Mouse (Mus musculus): Measurements from ENCODE around the gene Gucd1. TPM values are rescaled to one million over a fixed set of nuclear protein-coding genes. Genes with fewer than 3 reads are reported as not detected.
"Not testable (repeated sequence)": the region's sequence is repeated elsewhere in the genome, so short reads cannot be mapped to it uniquely, and the experiment has no call there.

Gene Gucd1
- polyA plus RNA-seq, 1 experiment: 18.1 TPM

DNA sequence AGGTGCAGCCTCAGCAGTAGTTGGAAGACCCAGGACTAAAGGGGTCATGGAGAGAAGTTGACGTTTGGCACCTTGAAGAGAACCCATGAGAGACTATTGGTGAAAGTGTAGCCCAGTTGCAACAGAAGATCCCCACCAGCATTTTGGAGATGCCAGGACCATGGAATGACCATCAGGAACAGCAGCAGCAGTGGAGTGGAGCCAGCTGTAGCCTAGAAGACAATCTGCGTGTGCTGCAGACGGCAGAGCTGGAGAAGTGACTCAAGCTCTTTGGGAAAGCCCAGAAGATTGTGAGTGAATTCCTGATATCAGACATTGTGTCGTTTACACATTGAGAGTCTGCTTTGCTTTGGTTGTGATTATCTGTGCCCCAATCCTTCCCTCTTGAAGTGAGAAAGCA is 36.1 kb downstream of the Gucd1 start:
- no peaks in the 10 kb centered on the region for H3K4me1 ChIP-seq (ENCODE audit: control insufficient read depth, insufficient read depth, low read length)

DNA sequence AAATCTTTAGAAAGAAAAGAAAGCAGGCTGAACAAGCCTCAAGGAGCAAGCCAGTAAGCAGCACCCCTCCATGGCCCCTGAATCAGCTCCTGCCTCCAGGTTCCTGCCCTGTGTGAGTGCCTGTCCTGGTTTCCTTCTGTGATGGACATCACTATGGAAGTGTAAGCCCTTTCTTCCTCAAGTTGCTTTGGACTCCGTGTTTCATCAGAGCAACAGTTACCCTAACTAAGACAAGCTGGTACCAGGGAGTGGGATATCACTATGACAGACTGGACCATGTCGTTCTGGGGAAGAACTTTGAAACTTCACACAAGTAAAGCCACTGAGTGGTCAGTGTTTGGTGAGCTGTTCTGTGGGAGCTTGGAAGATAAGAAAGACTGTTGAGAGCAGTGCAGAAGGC is 37.8 kb downstream of the Gucd1 start:
- no peak overlapping the region for H3K27ac ChIP-seq (ENCODE audit: insufficient read depth, low read length)
- TF ChIP-seq CTCF (IDR thresholded peaks at IDR 0.05; ENCODE audit: borderline replicate concordance, insufficient read depth, low read length): no peak
- TF ChIP-seq POLR2A (IDR thresholded peaks at IDR 0.05; ENCODE audit: low read depth, low read length): no peak
- no peaks in the 10 kb centered on the region for H3K4me1 ChIP-seq (ENCODE audit: control insufficient read depth, insufficient read depth, low read length)
- no peak overlapping the region for H3K4me3 ChIP-seq (ENCODE audit: insufficient read depth, low read length)

More for the DNA sequence above, 36.1 kb downstream of the Gucd1 start:
- Histone ChIP-seq H3K27ac (ENCODE audit: insufficient read depth, low read length) (no peak overlapping the region), H3K4me3 (ENCODE audit: insufficient read depth, low read length) (no peak overlapping the region)
- TF ChIP-seq POLR2A (IDR thresholded peaks at IDR 0.05; ENCODE audit: low read depth, low read length) (no peak), CTCF (IDR thresholded peaks at IDR 0.05; ENCODE audit: borderline replicate concordance, insufficient read depth, low read length) (no peak)

DNA sequence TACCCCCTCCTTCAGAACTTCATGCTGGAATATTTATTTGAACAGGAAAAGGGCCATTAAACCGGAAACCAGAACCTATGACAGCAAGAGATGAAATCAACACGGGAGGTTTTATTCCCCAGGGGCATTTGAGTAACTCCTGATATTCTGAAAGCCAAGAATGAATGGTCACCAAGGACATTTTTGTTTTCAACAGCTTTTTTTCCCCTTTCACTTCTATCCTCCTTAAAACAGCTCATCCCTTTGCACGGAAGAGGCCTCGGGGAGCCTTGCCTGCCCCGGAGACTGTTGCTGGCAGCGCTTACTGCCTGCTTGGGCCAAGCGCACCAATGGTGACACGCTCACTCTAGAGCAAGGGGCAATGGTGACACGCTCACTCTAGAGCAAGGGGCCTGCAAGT is 40.7 kb downstream of the Gucd1 start:
- Histone ChIP-seq H3K4me3 (ENCODE audit: insufficient read depth, low read length) (no peak overlapping the region), H3K4me1 (ENCODE audit: control insufficient read depth, insufficient read depth, low read length) (no peaks in the 10 kb centered on the region), H3K27ac (ENCODE audit: insufficient read depth, low read length) (no peak overlapping the region)
- TF ChIP-seq CTCF (IDR thresholded peaks at IDR 0.05; ENCODE audit: borderline replicate concordance, insufficient read depth, low read length) (no peak), POLR2A (IDR thresholded peaks at IDR 0.05; ENCODE audit: low read depth, low read length) (no peak)

GRCm38 (mm10) chr10:75475139-75475850 is 42.5 kb downstream of the Gucd1 start:
- H3K27ac ChIP-seq (ENCODE audit: insufficient read depth, low read length); H3K4me1 ChIP-seq (ENCODE audit: control insufficient read depth, insufficient read depth, low read length); H3K4me3 ChIP-seq (ENCODE audit: insufficient read depth, low read length): not testable (repeated sequence)

DNA sequence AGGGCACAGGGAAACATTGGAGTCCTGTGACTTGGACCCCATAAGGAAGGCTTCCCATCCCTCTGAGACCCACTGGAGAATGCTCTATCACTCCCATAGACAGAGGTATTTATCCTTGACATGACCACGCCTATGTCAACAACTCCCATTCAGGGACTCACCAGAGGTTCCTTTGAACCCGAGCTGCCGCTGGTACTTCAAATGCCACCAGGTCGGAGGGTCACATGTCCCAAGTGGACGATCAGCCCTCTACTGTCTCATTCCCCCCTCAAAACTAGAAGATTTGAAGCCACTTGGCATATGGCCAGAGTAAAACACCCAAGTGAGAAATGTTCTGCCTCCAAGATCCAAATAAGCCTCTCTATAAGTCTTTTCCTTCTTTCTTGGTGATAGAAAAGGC is 43.2 kb downstream of the Gucd1 start:
- H3K4me3 ChIP-seq (ENCODE audit: insufficient read depth, low read length): no peak overlapping the region
- H3K4me1 ChIP-seq (ENCODE audit: control insufficient read depth, insufficient read depth, low read length): no peaks in the 10 kb centered on the region
- H3K27ac ChIP-seq (ENCODE audit: insufficient read depth, low read length): no peak overlapping the region
- TF ChIP-seq POLR2A (IDR thresholded peaks at IDR 0.05; ENCODE audit: low read depth, low read length) (no peak), CTCF (IDR thresholded peaks at IDR 0.05; ENCODE audit: borderline replicate concordance, insufficient read depth, low read length) (no peak)

- TF ChIP-seq CTCF (IDR thresholded peaks at IDR 0.05; ENCODE audit: borderline replicate concordance, insufficient read depth, low read length): no peak
- TF ChIP-seq POLR2A (IDR thresholded peaks at IDR 0.05; ENCODE audit: low read depth, low read length): no peak
- no peaks in the 10 kb centered on the region for H3K4me1 ChIP-seq (ENCODE audit: control insufficient read depth, insufficient read depth, low read length)
- H3K27ac ChIP-seq (ENCODE audit: insufficient read depth, low read length): no peak overlapping the region
- no peak overlapping the region for H3K4me3 ChIP-seq (ENCODE audit: insufficient read depth, low read length)
These were observed 44.4 kb downstream of the Gucd1 start for GRCm38 (mm10) chr10:75473411-75473810.

GRCm38 (mm10) chr10:75465781-75466550 is 51.8 kb downstream of the Gucd1 start:
- TF ChIP-seq POLR2A (IDR thresholded peaks at IDR 0.05; ENCODE audit: low read depth, low read length) (no peak), CTCF (IDR thresholded peaks at IDR 0.05; ENCODE audit: borderline replicate concordance, insufficient read depth, low read length) (no peak)
- peaks cover 7% of the 10 kb centered on the region for H3K4me1 ChIP-seq (ENCODE audit: control insufficient read depth, insufficient read depth, low read length)
- no peak overlapping the region for H3K4me3 ChIP-seq (ENCODE audit: insufficient read depth, low read length)
- peak overlapping the region; percentile 39 for H3K27ac ChIP-seq (ENCODE audit: insufficient read depth, low read length)

- H3K4me1 ChIP-seq (ENCODE audit: control insufficient read depth, insufficient read depth, low read length): peaks cover 7% of the 10 kb centered on the region
- no peak overlapping the region for H3K27ac ChIP-seq (ENCODE audit: insufficient read depth, low read length)
- H3K4me3 ChIP-seq (ENCODE audit: insufficient read depth, low read length): no peak overlapping the region
- TF ChIP-seq CTCF (IDR thresholded peaks at IDR 0.05; ENCODE audit: borderline replicate concordance, insufficient read depth, low read length): no peak
- no peak for TF ChIP-seq POLR2A (IDR thresholded peaks at IDR 0.05; ENCODE audit: low read depth, low read length)
These were observed 55.0 kb downstream of the Gucd1 start for GRCm38 (mm10) chr10:75462728-75463127.

GRCm38 (mm10) chr10:75458329-75458728 is 59.4 kb downstream of the Gucd1 start:
- Histone ChIP-seq H3K27ac (ENCODE audit: insufficient read depth, low read length) (no peak overlapping the region), H3K4me3 (ENCODE audit: insufficient read depth, low read length) (no peak overlapping the region), H3K4me1 (ENCODE audit: control insufficient read depth, insufficient read depth, low read length) (no peaks in the 10 kb centered on the region; the same call in 1 of the 2 replicates)
- TF ChIP-seq POLR2A (IDR thresholded peaks at IDR 0.05; ENCODE audit: low read depth, low read length) (no peak), CTCF (IDR thresholded peaks at IDR 0.05; ENCODE audit: borderline replicate concordance, insufficient read depth, low read length) (no peak)

- no peaks in the 10 kb centered on the region; the same call in 1 of the 2 replicates for H3K4me1 ChIP-seq (ENCODE audit: control insufficient read depth, insufficient read depth, low read length)
- no peak overlapping the region for H3K4me3 ChIP-seq (ENCODE audit: insufficient read depth, low read length)
- TF ChIP-seq CTCF (IDR thresholded peaks at IDR 0.05; ENCODE audit: borderline replicate concordance, insufficient read depth, low read length): no peak
- no peak for TF ChIP-seq POLR2A (IDR thresholded peaks at IDR 0.05; ENCODE audit: low read depth, low read length)
- no peak overlapping the region for H3K27ac ChIP-seq (ENCODE audit: insufficient read depth, low read length)
These were observed 59.9 kb downstream of the Gucd1 start for GRCm38 (mm10) chr10:75457852-75458251.

DNA sequence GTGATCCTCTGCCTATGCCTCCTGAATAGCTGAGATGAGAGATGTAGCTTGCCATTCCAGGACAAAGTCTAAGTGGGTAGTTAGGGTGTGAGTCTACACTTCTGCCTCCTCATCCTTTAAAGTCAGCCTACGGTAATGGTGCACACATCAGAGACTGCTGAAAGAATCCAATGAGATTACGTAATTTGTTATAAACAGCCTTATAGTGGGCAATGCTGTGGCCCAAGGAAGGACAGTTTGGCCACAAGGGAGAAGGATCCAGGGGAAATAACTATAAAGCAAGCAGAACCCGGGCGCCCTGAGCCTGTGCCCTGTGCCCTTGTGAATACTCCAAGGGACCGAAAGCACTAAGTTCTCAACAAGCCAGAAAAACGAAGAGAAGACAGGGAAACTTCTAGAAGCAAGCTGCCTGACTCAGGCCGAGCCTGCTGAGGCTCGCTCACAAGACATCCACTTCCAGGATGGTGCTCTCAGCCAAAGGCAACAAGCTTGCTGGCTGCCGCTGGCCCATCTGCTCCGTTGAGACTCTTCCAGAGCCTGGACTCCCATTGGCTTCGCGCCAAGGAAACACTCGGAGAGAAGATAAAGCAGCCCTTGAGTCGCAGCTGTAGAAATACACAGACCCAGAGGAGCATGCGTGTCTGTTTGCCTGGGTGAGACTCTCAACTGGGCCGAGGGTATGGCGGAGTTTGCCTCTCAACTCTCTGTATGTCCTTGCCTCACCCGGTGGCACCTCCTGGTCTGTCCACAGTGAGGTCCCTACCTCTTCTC is 61.5 kb downstream of the Gucd1 start:
- H3K4me3 ChIP-seq (ENCODE audit: insufficient read depth, low read length); H3K27ac ChIP-seq (ENCODE audit: insufficient read depth, low read length); H3K4me1 ChIP-seq (ENCODE audit: control insufficient read depth, insufficient read depth, low read length): not testable (repeated sequence)
